Mouse (Mus musculus) intestine, embryonic 16.5 days (tissue): Measurements from ENCODE around the gene Mfsd11. TPM values are rescaled to one million over a fixed set of nuclear protein-coding genes. Genes with fewer than 3 reads are reported as not detected.
"Not testable (repeated sequence)": the region's sequence is repeated elsewhere in the genome, so short reads cannot be mapped to it uniquely, and the experiment has no call there.

Source experiments
- ATAC-seq: fragments of 200-750 bp; cut with Nextera tagmentation; 2 replicates; pipeline ENCODE4 v1.8.0; 2017; ENCODE audit warnings: moderate TSS enrichment, moderate library complexity
- H3K27ac ChIP-seq: fragments of 300-500 bp; sonication (generic); 2 replicates; pipeline ENCODE4 v1.5.1; 2014; ENCODE audit warnings: mild to moderate bottlenecking, low read length
- H3K27me3 ChIP-seq: fragments of 300-500 bp; sonication (generic); replicated peaks from 2 replicates; pipeline ENCODE4 v1.6.1; 2014; ENCODE audit warnings: low read length, control low read depth, mixed read lengths; ENCODE audit not compliant: control insufficient read depth, insufficient read depth
- H3K36me3 ChIP-seq: fragments of 300-500 bp; sonication (generic); 2 replicates; pipeline ENCODE4 v1.6.1; 2014; ENCODE audit warnings: low read length, control low read depth; ENCODE audit not compliant: control insufficient read depth, insufficient read depth
- H3K4me1 ChIP-seq: fragments of 300-500 bp; sonication (generic); 2 replicates; pipeline ENCODE4 v1.6.1; 2014; ENCODE audit warnings: low read length, control low read depth, mixed read lengths; ENCODE audit not compliant: control insufficient read depth, insufficient read depth
- H3K4me2 ChIP-seq: fragments of 300-500 bp; sonication (generic); 2 replicates; pipeline ENCODE4 v1.6.1; 2014; ENCODE audit warnings: low read depth, low read length, control low read depth
- H3K4me3 ChIP-seq: fragments of 300-500 bp; sonication (generic); 2 replicates; pipeline ENCODE4 v1.5.1; 2014; ENCODE audit warnings: mild to moderate bottlenecking, low read length
- H3K9ac ChIP-seq: fragments of 300-500 bp; sonication (generic); 2 replicates; pipeline ENCODE4 v1.6.1; 2014; ENCODE audit warnings: low read depth, low read length
- H3K9me3 ChIP-seq: fragments of 300-500 bp; sonication (generic); 2 replicates; pipeline ENCODE4 v1.6.1; 2016; ENCODE audit warnings: low read length, control low read depth; ENCODE audit not compliant: control insufficient read depth
- WGBS: fragments of 180-500 bp; shearing (Covaris S2); extraction: QIAGEN DNeasy Blood & Tissue Kit; methylation state at CpG from one replicate; pipeline ENCODE4 v1.1.7; 2014; 5-methylcytosine and 5-hydroxymethylcytosine counted together
- polyA plus RNA-seq: library from polyadenylated mRNA; unstranded; fragments of >200 nt; fragmentation: Nextera tagmentation; extraction: Ambion mirVana; gene quantifications from 2 replicates; pipeline ENCODE4 v1.2.1, GENCODE M21; 2015

Mfsd11 gene
- polyA plus RNA-seq, 1 experiment from 2014 or later = 47.3 TPM

DNA sequence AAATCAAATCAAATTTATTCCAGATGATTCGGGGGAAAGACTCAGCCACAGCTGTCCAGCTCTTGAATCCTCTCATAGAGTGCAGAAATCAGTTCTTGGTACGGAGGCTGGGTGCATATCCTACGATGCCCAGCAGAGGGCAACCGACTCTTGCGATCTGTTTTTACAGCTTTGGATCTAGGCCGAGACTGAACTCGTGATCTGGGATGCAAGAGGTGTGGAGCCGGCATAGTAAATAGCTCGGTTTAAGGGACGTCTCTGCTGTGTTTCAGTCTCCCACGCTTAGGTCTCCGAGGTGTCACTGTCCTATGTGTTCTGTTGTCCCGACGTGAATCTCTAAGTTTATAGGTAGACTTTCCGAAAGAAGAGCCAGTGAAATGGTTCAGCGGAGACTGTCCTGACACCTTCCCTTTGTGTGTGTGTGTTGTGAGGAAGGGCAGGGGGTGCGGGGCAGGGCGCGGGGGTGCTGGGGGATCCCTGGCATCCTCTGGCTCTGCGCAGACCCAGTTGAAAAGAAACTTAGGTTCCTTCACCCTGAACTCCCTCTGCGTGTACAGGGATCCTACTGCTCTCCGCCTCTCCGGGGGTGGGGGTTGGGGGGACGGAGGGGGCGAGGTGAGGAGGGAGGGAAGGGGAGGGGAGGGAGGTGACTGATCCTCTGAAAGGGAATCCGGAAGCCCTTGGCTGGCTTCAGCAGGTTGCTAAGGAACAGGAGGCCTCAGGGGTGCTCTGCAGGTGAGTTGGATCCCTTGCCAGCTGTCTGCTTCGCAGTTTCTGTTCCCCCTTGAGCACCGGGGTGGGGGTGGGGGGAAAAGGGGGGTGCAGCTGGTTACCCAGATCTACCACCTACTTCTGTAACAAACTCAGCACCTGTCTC, 33.3 kb downstream of the Mfsd11 start:
- H3K36me3 ChIP-seq = no peaks in the 10 kb centered on the region
- no peaks in the 10 kb centered on the region; the same call in 1 of the 2 replicates for H3K27me3 ChIP-seq
- peak; percentile 59 for ATAC-seq
- WGBS = 4% methylated on average over 27 of the region's 28 CpGs
- H3K27ac ChIP-seq = no peak overlapping the region
- peak overlapping the region; percentile 2; the same call in 1 of the 2 replicates for H3K9ac ChIP-seq
- peak overlapping the region; percentile 47 for H3K4me2 ChIP-seq
- H3K9me3 ChIP-seq = no peaks in the 10 kb centered on the region
- H3K4me1 ChIP-seq = no peaks in the 10 kb centered on the region
- H3K4me3 ChIP-seq = peak overlapping the region; percentile 26

DNA sequence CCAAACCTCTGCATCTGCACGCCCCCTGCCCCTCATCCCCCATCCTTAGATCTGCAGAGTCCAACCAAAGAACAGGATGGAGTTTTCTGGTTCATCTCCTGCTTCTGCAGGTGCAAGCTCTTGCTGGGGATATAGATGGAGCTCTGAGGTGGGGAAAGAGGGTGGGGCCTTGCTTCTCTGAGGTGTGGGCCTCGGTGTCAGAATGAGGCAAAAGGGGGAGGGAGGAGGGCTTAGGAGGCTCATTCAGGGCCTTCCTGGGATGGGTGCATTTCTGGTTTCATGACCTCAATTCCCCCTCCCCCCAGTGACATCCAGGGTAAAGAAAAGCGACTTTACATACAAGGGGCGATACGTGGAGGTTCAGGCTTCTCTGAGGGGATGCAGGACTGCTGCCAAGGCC, 34.9 kb downstream of the Mfsd11 start:
- Histone ChIP-seq H3K27me3 (no peaks in the 10 kb centered on the region; the same call in 1 of the 2 replicates), H3K9ac (no peak overlapping the region), H3K4me3 (no peak overlapping the region), H3K4me1 (no peaks in the 10 kb centered on the region), H3K4me2 (no peak overlapping the region), H3K9me3 (no peaks in the 10 kb centered on the region), H3K36me3 (no peaks in the 10 kb centered on the region), H3K27ac (no peak overlapping the region)
- WGBS = 63% methylated on average over 5 of the region's 5 CpGs
- no peak for ATAC-seq

DNA sequence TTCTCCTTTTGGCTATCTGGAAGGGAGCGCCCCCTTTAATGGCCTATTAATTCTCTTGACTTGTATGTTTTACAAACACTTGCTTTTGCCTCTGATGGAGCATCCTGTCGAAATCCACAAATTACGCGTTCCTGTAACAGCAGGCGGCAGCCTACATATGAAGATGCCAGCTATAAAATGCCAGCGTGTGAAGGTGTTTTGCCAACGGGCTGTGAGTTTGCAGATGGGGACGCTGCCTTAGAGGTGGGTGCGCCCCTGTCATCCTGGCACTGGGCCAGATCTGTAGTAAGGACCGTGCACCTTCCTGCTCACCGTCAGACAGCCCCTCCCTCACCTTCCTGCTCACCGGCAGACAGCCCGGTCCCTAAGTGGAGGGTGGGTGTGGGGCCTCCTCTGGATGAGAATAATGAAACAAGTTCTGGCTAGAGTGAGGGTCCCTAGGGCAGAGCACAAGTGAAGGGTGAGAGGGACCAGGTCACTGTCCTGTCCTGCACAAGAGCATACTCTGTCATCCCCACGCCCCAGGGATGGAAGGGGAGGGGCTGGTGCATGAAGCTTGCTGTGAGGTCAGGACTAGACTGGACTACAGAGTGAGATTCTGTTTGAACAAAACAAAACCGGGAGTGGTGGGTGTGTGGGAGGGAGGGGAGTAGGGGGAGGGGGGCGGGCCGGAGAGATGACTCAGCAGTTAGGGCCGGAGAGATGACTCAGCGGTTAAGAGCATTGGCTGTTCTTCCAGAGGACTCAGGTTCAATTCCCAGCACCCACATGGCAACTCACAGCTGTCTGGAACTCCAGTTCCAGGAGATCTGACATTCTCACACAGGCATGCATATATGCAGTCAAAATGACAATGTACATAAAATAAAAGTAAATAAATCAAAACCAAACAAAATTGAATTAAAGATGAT, 41.5 kb downstream of the Mfsd11 start:
- no peaks in the 10 kb centered on the region for H3K36me3 ChIP-seq
- no peaks in the 10 kb centered on the region for H3K4me1 ChIP-seq
- H3K9me3 ChIP-seq = no peaks in the 10 kb centered on the region
- H3K9ac ChIP-seq = no peak overlapping the region
- ATAC-seq = no peak
- H3K4me2 ChIP-seq = no peak overlapping the region
- H3K4me3 ChIP-seq = no peak overlapping the region
- WGBS = 47% methylated on average over 19 of the region's 19 CpGs
- H3K27me3 ChIP-seq = no peaks in the 10 kb centered on the region
- H3K27ac ChIP-seq = no peak overlapping the region

DNA sequence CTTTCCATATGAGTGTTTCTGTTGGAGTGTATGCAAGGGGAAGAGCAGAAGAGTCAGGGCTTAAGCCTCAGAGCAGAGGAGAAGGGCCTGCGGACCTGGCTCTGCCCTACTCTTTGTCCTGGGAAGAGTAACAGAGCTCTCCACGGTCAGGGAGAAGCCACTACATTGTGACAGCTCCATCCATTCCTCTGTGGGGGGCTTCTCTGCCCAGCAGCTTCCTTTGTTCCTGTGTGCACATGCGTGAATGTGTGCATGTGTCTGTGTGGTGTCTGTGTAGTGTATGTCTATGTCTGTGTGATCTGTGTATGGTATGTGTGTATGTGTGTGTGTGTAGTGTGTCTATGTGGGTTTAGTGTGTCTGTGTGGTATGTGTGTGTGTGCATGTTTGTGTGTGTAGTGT, 43.2 kb downstream of the Mfsd11 start:
- Histone ChIP-seq H3K9ac (no peak overlapping the region), H3K4me1 (no peaks in the 10 kb centered on the region), H3K36me3 (no peaks in the 10 kb centered on the region), H3K4me3 (no peak overlapping the region), H3K27ac (no peak overlapping the region), H3K4me2 (no peak overlapping the region), H3K9me3 (no peaks in the 10 kb centered on the region), H3K27me3 (no peaks in the 10 kb centered on the region)
- 71% methylated on average over 3 of the region's 3 CpGs for WGBS
- ATAC-seq = no peak

DNA sequence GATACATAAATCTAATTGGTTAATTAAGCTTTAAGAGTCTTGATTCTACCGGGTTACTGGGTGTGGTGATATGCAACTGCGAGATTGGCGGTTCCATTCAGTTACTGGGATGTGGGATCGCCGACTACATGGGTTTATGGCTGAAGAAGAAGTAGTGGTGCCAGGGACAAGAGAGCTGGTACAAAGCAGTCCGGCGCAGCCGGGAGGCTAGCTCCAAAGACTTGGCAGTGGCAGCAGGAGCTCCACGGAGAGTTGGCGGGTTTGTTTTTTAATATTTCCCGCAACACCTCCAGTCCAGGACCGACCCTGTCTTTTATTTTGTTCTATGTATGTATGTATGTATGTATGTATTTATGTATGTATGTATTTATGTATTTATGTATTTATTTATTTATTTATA, 47.0 kb downstream of the Mfsd11 start:
- no peak overlapping the region for H3K9ac ChIP-seq
- no peak for ATAC-seq
- H3K27me3 ChIP-seq = no peaks in the 10 kb centered on the region
- 90% methylated on average over 12 of the region's 12 CpGs for WGBS
- H3K4me1 ChIP-seq = no peaks in the 10 kb centered on the region
- H3K36me3 ChIP-seq = no peaks in the 10 kb centered on the region
- no peak overlapping the region for H3K27ac ChIP-seq
- no peak overlapping the region for H3K4me3 ChIP-seq
- no peaks in the 10 kb centered on the region for H3K9me3 ChIP-seq
- H3K4me2 ChIP-seq = no peak overlapping the region

DNA sequence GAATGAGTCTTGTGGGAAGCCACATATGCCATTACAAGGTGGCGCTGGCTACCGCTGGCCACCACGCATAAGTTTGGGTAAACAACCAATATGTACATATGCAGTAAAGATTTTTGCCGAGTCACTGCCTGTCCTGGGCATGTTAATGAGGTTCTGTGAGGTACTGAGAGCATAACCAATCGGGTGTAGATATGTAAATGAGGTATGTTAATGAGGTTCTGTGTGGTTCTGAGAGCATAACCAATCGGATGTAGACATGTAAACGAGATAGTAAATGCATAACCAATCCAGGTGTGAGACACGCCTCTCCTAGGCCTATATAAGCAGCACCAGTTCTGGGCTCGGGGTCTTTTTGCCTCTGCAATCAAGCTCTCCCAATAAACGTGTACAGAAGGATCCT, 50.3 kb downstream of the Mfsd11 start:
- not testable (repeated sequence) for H3K4me2 ChIP-seq, ATAC-seq, H3K27ac ChIP-seq, H3K9me3 ChIP-seq, H3K4me1 ChIP-seq, H3K36me3 ChIP-seq, H3K9ac ChIP-seq, H3K4me3 ChIP-seq
- WGBS = 89% methylated on average over 10 of the region's 10 CpGs
- H3K27me3 ChIP-seq = peaks cover 11% of the 10 kb centered on the region

DNA sequence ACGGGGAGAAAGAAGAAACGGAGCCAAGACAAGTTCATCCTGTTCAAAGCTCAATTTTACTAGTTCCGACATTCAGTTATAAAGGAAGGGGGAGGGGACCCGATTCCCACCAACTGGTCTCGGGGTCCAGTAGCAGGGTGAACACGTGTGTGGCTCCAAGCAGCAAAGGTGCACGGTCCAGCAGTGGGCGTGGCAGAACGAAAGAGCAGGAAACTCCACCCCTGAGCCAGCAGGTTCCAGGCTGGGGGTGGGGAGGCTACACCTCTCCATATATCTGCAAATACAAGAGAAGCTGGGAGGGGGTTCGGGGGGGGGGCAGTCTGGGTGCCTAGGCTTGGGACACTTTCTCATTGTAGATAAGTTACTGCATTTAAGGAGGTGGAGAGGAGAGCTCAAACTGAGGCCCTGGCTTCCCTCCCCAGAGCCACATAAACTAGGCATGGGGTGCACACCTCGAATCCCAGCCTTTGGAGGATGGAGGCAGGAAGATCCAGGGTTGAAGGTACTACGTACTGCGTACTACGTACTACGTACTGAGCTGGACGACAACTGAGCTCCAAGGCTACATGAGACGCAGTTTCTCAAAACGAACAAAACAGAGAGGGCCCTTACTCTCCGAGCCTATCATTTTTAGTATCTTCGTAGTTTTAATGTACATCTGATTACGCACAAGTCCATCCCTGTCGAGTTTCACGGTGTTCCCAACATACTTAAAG, 53.7 kb downstream of the Mfsd11 start:
- WGBS = 4% methylated on average over 23 of the region's 23 CpGs
- Histone ChIP-seq H3K9me3 (no peaks in the 10 kb centered on the region), H3K27me3 (peaks cover 11% of the 10 kb centered on the region), H3K4me2 (peak overlapping the region; percentile 66), H3K9ac (peak overlapping the region; percentile 37; the same call in 1 of the 2 replicates), H3K4me1 (peaks cover 6% of the 10 kb centered on the region), H3K27ac (no peak overlapping the region), H3K36me3 (no peaks in the 10 kb centered on the region), H3K4me3 (peak overlapping the region; percentile 32)
- no peak for ATAC-seq

DNA sequence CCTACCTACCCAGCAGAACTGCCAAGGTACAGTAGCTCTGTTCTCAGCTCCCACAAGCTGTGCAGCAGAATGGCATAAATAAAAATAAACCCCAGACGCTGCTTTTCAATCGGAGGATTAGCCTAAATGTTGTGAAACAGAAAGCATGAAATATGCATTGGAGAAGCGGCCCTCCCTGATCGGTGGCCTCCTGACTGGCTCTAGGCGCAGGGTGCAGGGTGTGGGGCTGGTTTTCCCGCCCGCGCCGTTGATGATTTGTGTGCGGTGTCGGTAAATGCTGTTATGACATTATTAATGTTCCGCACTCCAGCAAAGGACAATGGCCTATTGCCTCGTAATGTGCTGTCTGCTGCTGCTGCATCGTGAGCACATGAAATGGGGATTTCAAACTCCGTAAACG, 61.3 kb downstream of the Mfsd11 start:
- no peak for ATAC-seq
- H3K36me3 ChIP-seq = no peaks in the 10 kb centered on the region
- WGBS = 50% methylated on average over 16 of the region's 16 CpGs
- no peak overlapping the region for H3K4me3 ChIP-seq
- peaks cover 22% of the 10 kb centered on the region for H3K27me3 ChIP-seq
- H3K27ac ChIP-seq = no peak overlapping the region
- H3K4me2 ChIP-seq = no peak overlapping the region
- no peak overlapping the region for H3K9ac ChIP-seq
- H3K9me3 ChIP-seq = no peaks in the 10 kb centered on the region
- H3K4me1 ChIP-seq = 0 out of 2 replicates have a peak, but pooled peaks cover 3% of the 10 kb centered on the region
